Mouse (Mus musculus): ENCODE results near the gene Themis3.
"Not testable (repeated sequence)": the region's sequence is repeated elsewhere in the genome, so short reads cannot be mapped to it uniquely, and the experiment has no call there.

Themis3 gene

DNA sequence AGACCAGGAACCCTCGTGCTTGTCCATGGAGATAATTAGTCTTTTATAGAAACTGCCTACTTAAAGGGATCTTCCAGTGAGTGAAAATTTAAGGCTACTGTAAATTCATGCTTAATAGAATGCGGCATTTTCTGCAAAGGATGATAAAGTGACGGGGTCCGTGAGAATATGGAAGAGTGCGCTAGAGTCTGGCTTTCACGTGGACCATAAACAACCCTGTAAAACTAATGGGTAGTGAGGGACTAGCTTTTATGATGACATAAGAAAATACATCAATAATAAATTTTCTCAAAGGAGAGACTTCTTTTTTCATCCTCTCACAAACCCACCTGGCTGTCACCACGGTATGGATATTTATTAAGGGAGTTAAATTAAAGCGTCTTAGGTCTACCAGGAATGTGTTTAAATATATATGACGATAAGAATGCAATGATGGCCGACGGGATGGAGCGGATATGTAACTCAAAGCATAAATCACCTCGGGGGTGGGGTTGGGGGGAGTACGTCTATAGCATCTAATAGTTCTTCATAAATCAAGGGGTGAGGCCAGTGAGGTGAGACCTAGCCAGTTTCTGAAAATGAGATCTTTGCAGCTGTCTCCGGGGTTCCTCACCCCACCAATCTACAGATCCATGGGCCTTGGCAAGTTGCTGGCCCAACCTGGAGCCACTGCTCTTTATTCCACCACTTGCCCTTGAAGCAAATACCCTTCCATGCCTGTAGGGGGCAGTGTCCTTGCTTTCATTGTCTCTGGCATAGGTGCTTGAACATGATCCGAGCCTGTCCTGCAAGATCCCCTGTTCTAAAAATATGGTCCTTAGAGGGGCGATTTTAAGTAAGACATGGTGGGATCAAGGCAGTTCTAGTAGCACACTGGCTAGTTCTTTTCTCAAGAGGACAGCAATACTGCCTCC is 35.8 kb downstream of the Themis3 start:
- no peak for DNase-seq (ENCODE audit: low spot score in 2 of 2)

DNA sequence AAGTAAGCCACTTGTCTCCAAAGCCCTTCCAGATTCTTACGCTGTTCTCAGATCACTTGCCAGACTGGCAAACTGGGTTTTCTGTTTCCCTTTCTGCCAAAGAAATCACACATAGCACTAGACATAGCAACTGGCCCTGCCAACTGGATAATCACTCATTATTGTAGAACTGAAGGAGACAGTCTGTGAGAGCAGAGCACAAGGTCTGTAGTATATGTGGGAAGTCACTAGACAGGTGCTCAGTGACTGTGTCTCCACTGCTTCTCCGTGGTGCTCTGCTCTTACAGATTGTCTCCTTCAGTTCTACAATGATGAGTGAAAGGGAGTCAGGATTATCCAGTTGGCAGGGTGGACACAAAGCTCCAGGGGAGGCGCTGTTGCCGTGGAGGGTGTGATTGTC is 41.7 kb downstream of the Themis3 start:
- no peak for DNase-seq (ENCODE audit: low spot score in 2 of 2)

DNA sequence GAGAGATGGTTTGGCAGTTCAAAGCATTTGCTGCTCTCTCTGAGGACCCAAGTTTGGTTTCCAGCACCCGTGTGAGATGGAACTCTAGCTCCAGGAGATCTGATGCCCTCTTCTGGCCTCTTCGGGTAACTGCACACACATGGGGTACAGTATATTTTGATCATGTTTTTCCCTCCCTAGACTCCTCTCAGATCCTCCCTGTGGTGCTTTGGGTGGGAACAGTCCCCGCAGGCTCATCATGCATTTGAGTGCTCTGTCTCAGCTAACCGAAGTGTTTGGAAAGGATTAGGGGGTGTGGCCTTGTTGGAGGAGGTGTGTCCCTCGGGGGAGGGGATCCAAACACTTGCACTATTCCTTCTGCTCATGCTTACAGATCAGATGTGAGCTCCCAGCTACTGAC is 43.9 kb downstream of the Themis3 start:
- DNase-seq (ENCODE audit: low spot score in 2 of 2), result no peak

DNA sequence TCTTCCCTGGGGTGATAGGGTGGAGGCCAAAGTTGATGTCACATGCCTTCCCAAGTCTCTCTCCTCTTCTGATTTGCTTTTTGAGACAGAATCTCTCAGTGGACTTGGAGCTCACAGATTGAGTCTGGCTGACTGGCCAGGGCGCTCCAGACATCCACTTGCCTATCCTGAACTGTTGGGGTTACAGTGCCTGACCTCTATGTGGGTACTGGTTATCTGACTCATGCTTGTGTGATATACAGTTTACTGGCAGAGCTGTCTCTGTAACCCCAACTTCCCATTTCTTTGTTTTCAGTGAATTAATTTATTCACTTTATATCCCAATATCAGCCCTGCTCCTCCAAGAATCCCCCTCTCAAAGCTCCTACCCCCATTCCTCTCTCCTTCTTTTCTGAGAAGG is 62.1 kb downstream of the Themis3 start:
- no peak for DNase-seq (ENCODE audit: low spot score in 2 of 2)

DNA sequence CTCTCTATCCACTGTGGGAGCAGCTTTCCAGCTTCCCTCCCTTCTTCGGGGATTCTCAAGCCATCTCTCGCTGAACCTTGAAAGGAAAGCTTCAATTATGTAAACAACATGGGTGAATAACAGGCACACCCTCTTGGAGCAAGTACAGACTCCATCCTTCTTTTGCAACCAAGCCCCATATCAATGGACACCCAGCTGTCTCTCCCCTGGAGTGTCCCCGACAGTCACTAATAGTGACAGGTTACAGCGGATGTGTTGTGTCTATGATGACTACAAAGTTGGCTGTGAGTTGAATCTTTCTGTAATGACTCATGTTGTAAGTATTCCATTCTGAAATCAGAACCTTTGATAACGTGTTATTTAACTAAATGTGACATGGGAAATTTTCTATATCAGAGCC is 71.0 kb downstream of the Themis3 start:
- no peak for DNase-seq (ENCODE audit: low spot score in 2 of 2)

DNA sequence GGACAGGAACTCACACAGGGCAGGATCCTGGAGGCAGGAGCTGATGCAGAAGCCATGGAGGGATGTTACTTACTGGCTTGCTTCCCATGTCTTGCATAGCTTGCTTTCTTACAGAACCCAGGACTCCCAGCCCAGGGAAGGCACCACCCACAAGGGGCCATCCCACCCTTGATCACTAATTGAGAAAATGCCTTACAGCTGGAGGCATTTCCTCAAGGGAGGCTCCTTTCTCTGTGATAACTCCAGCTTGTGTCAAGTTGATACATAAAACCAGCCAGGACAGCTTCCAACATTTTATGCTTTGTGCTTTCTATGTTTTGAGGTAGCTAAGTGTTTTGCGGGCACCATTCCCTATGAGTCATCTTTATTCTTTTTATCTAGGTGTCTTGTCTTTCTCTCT is 71.8 kb downstream of the Themis3 start:
- DNase-seq (ENCODE audit: low spot score in 2 of 2), result not testable (repeated sequence)

DNA sequence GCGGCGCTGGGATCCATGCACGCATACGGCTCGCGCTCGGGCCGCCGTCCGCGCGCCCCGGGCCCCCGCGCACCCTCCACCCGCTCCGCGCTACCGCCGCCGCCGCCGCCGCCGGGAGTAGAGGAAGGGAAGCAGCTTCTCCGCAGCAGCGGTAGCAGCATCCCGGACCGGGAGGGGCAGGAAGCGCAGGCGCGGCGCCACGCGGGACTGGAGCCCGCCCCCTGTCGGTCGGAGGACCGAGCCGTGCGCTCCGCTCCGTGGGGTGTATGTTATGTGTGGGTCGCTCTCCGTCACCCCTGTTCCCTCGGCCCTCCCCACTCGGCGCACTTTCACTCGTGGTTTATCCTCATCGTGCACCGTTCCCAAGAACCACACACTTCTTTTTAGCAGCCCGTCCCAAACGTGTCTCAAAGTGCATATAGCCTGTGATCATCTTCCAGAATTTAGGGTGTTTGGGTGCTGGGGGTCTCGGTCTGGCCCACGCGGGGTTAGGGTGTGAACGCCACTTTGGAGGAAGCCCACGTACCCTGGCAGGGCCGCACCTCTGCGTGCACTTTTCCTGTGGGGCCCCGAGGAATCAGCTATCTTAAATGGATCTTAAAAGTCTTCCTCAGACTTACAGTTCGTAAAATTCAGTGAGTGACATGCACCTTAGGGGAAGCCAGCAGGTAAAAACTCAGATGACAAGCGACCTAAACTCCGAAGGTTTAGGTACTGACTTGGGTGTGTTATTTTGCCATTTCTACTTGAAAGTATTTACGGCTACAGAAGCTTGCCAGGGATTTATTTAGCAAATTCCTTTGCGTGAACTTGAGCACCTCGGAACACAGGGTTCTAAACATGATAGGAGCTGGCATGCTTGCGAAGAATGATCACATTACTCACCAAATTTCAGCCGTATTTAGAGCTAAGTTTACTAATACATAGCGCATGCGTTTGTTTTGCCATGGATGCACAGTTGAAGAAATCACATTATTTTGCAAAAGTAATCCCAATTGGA is 74.6 kb downstream of the Themis3 start, which contains the start of gene Rab12:
TSS of gene Rab12 (minus strand) at position 176 of the 1,000 bp plus-strand sequence.
- DNase-seq (ENCODE audit: low spot score in 2 of 2), result peak; percentile 73 to 78

DNA sequence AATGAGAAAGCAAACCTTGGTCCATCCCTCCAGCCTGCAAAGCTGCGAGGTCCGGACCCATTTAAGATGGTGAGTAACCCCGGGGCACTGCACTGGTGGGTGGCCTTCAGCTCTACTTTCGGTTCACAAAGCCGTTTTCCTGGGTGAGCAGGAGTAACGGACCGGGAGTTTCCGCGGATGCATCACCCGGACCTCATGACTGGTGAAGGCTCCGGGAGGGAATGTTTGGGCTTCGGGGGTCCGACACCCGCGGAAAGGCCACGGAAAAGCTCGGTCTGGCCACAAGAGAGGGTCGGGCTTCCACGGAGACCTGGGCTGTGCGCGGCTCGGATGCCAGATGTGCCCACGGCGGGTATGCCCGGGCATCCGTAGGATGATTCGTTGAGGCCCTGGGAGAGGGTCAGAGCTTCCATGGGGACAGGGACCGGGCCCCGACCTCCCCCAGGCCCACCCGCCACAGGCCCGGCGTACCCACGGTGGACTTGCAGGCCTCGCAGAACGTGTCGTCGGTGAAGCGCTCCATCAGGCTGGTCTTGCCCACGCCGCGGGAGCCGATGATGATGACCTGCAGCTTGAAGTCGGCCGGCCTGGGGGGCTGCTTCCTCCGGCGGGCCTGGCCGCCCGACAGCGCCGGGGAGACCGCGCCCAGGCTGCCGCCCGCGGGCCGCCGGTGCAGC is 75.4 kb downstream of the Themis3 start:
- DNase-seq (ENCODE audit: low spot score in 2 of 2), result no peak

DNA sequence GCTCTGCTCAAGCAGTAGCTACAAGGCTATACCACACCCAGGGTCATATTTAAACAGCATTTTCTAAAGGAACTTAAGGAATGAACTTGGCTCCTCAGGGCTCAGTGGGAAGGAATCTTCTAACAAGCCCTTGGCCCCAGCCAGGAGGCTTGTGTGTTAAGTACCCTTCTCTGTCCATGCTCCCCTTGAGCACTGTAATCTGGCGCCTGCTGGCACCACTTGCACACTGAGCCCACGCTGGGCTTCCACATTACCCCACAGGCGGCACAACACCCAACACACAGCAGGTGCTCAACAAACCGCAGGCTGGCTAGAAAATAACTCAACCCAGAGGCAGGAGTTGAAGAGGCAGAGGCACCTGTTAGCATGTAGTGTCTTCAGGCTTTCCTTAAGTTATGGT is 77.5 kb downstream of the Themis3 start:
- no peak for DNase-seq (ENCODE audit: low spot score in 2 of 2)

DNA sequence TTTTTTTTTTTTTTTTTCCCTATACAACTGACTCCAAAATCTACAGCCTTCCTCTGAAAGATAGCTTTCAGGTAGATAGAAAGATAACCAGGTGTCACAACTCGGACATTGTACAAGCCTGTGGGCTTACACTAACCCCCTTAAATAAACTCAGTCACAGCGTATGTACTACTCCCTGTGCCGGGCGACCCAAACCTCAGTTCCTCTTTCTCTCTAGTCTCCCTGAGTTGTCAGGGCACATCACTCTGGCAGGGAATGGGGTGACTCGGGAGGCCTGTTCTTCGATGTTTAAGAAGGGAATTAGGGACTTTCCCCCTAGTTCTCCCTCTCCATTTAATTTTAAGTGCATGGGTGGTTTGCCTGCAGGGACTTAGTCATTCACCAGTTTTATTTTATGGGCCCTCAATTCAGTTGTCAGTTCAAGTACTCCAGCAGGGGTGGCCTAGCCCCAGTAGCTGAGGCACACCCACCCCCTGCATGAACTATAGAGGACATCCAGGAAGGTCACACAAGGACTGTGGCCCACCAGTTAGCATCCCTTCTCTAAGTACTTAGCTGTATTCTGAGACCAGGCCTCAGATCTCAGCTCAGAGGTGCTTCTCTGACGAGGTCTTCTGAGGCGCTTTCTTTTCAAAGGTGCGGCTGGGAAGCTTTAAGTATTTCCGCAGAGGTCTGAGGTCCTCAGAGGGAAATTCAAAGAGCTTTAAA is 80.0 kb downstream of the Themis3 start:
- no peak for DNase-seq (ENCODE audit: low spot score in 2 of 2)

DNA sequence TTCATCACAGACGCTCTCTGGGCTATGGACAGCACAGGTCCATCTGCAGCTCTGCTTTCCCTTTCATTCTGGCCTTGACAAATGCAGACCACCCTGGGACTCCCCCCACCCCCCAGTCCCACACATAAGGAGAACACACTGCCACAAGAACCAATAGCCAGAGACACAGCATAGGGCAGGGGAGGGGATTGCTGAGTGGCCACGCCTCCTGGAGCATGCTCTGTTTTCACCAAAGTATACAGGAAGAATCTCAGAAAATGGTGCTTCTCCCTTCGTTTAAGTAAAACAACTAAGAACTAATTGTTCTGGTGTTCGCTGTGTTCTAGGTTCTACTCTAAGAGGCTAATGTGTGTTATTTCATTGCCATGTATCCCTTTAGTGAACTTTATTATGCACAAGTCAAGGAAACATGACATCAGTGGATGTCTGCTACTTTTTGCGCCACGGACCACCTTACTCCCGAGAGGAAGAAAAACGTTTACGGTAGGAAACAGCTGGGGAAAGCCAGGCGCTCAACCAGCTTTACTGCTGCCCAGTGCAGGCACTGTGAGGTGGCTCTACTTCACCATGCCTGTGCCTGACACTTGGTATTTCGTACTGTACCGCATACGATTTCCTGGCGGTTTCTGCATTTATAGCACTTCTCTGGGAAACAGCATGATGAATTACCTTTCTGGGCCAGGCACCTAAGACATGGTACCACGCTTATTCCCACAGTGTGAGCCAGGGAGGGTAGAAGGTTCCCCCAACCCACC is 82.0 kb downstream of the Themis3 start:
- DNase-seq (ENCODE audit: low spot score in 2 of 2), result no peak

DNA sequence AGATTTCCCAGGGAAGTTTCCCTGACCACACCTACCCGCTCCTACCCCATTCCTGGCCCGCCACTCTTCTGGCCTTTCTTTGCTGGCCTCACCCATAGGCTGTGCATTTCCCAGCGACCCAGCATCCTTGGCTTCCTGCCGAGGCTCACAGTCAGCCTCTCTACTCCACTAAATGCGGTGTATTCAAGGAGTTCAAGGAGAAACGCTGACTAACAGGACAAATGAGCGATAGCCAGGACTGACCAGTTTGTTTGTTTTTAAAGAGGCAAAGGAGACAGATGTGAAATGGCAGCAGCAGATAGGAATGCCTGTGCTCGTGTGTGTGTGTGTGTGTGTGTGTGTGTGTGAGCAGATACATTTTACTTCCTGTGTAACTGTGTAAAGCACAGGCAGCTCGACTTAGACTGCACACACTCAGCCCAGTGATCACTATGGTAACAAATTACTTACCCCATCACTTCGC is 84.2 kb downstream of the Themis3 start:
- no peak for DNase-seq (ENCODE audit: low spot score in 2 of 2)

DNA sequence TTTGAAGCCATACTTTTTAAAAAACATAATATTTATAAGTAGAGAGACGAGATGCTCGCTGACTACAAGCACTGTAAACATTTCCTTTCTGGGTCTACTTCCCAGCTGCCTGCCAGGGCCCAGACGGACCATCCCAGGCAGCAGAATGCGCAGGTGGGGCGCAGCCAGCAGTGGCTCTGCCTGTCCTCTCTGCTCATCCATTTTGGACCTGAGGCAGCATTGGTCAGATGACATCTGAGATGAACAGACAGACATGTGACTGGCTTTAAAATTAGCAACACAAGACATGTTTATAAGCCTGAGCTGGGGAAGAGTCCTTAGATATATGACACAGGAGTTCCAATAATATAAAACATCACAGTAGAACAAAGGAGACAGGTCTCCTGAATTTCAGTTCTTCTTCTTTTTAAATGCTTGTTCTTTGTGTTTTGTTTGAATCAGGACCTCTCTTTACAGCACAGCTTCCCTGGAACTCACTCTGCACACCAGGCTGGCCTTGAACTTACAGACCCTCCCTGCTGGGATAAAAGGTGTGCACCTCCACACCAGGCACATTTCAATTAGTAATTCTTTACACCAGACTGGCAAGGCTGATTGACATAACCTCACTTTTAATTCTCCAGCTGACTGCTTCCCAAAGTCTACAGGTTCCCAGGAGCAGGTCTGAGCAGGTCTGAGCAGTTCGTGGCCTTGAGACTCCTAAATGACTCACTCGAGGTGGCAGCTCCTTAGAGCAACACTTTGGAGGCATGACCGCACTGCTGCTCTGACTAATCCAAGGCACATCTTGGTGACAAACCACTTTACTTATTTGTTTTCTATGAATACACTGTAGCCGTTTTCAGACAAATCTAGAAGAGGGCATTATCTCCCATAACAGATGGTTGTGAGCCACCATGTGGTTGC is 87.1 kb downstream of the Themis3 start:
- no peak for DNase-seq (ENCODE audit: low spot score in 2 of 2)

DNA sequence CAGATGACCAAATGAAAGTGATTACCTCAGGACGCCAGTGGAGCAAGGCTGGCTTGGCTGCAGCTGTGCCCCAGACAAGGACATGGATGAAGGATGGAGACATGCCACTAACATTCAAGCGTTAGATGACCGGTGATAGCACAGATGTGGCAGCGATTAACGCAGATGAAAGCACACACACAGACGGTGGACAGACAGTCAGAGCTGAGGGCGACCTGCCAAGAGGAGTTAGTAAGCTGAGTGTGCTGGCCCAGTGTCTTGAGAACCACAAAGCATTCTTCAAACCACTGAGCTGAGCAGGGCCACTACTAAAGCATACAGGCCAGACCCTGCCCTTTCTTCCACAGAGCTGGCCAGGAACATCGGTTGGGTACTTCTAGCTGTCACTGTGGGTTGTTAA is 89.5 kb downstream of the Themis3 start:
- DNase-seq (ENCODE audit: low spot score in 2 of 2), result no peak

All from right cerebral cortex, postnatal 36 days (tissue).